23 mouse cellular contexts compared by ENCODE assay signal in genomic region chr16:8951156-8951899, GRCm38 (mm10).
A peak's percentile ranks its signal among the peaks of the same experiment; 100 is the strongest.
DNase-seq lines count a peak whose midpoint lies in the region; ATAC-seq and TF ChIP-seq lines count a peak whose summit lies in the region.
"Had no signal": no experiment of that assay in that cellular context is flagged by ENCODE, and none has a peak within 500 bp of the region (broad histone marks: within the 10 kb centered on the region; RNA-seq: fewer than 3 reads in every experiment).

No protein-coding gene starts in this region.

- no peak overlapping the region for H3K4me2 ChIP-seq in heart, embryonic 11.5 days
- H3K4me2 ChIP-seq: forebrain, embryonic 13.5 days; heart, embryonic 13.5 days; hindbrain, embryonic 12.5 days; hindbrain, embryonic 15.5 days had no signal

- 65% methylated on average over 6 of the region's 6 CpGs for WGBS in heart, embryonic 11.5 days (ENCODE audit: insufficient replicate concordance)

- H3K27me3 ChIP-seq in heart, embryonic 11.5 days (ENCODE audit: control insufficient read depth, insufficient read depth, low read length), result no peaks in the 10 kb centered on the region
- no peaks in the 10 kb centered on the region for H3K27me3 ChIP-seq in ES-Bruce4 (ENCODE audit: control insufficient read depth, insufficient read depth, low read length, poor library complexity, severe bottlenecking)
- H3K27me3 ChIP-seq: forebrain, embryonic 13.5 days; heart, embryonic 13.5 days; hindbrain, embryonic 12.5 days; hindbrain, embryonic 15.5 days had no signal

- H3K36me3 ChIP-seq in heart, embryonic 11.5 days (ENCODE audit: control insufficient read depth, insufficient read depth, low read length), result no peaks in the 10 kb centered on the region
- no peaks in the 10 kb centered on the region for H3K36me3 ChIP-seq in ES-Bruce4 (ENCODE audit: control insufficient read depth, insufficient read depth, low read length, poor library complexity, severe bottlenecking)
- H3K36me3 ChIP-seq: forebrain, embryonic 10.5 days; heart, embryonic 13.5 days; hindbrain, embryonic 12.5 days; hindbrain, embryonic 15.5 days had no signal

- TF ChIP-seq CTCF in ES-Bruce4 (IDR thresholded peaks at IDR 0.05; ENCODE audit: low read depth, low read length), result no peak

- no peak for TF ChIP-seq EP300 in ES-Bruce4 (IDR thresholded peaks at IDR 0.05; ENCODE audit: insufficient read depth, low read depth, low read length)

- H3K4me3 ChIP-seq in heart, embryonic 11.5 days (ENCODE audit: low read depth, low read length), result no peak overlapping the region
- no peak overlapping the region for H3K4me3 ChIP-seq in ES-Bruce4 (ENCODE audit: low read depth, low read length)
- H3K4me3 ChIP-seq: forebrain, embryonic 10.5 days; forebrain, embryonic 13.5 days; heart, embryonic 13.5 days; hindbrain, embryonic 12.5 days; hindbrain, embryonic 15.5 days had no signal

- peaks cover 3% of the 10 kb centered on the region; the same call in 1 of the 2 replicates for H3K9me3 ChIP-seq in heart, embryonic 11.5 days (replicated peaks; ENCODE audit: control insufficient read depth, low read length)
- H3K9me3 ChIP-seq in ES-Bruce4 (replicated peaks; ENCODE audit: control insufficient read depth, insufficient read depth, low read length, poor library complexity, severe bottlenecking), result peaks cover 20% of the 10 kb centered on the region
- H3K9me3 ChIP-seq: hindbrain, embryonic 12.5 days; hindbrain, embryonic 15.5 days had no signal

- no peaks in the 10 kb centered on the region for H3K4me1 ChIP-seq in heart, embryonic 11.5 days (ENCODE audit: control insufficient read depth, insufficient read depth, low read length)
- H3K4me1 ChIP-seq in ES-Bruce4 (ENCODE audit: control insufficient read depth, insufficient read depth, low read length), result peaks cover 2% of the 10 kb centered on the region
- H3K4me1 ChIP-seq: hindbrain, embryonic 15.5 days had no signal

- no peak overlapping the region for H3K27ac ChIP-seq in heart, embryonic 11.5 days (ENCODE audit: low read depth, low read length)
- H3K27ac ChIP-seq in ES-Bruce4 (ENCODE audit: insufficient read depth, low read length), result peak overlapping the region; percentile 44
- H3K27ac ChIP-seq: forebrain, embryonic 10.5 days; forebrain, embryonic 13.5 days; heart, embryonic 13.5 days; hindbrain, embryonic 12.5 days; hindbrain, embryonic 15.5 days had no signal

- no peak for TF ChIP-seq POLR2A in ES-Bruce4 (IDR thresholded peaks at IDR 0.05; ENCODE audit: insufficient read depth, low read length)

- H3K9ac ChIP-seq in heart, embryonic 11.5 days (ENCODE audit: low read depth, low read length), result no peak overlapping the region
- no peak overlapping the region for H3K9ac ChIP-seq in ES-Bruce4 (ENCODE audit: low read depth, poor library complexity, severe bottlenecking)
- H3K9ac ChIP-seq: forebrain, embryonic 13.5 days; heart, embryonic 13.5 days; hindbrain, embryonic 12.5 days; hindbrain, embryonic 15.5 days had no signal

- peak; percentile 16 for DNase-seq in heart, adult 11 months
- peak; percentile 71 for DNase-seq in ZHBTc4 (ENCODE audit: low read depth, low spot score)
- DNase-seq in embryo, embryonic 10.5 days (ENCODE audit: low spot score), result no peak
- DNase-seq in adrenal gland, postnatal 4 days (ENCODE audit: low spot score in 2 of 2), result no peak
- DNase-seq: adrenal gland, postnatal 10 days; adrenal gland, postnatal 36 days; cerebellum, adult 11 months; cerebellum, adult 2 months; cerebellum, postnatal 10 days; cerebellum, postnatal 36 days; gastrocnemius, postnatal 10 days; gastrocnemius, postnatal 36 days; heart, postnatal 14 days; kidney, adult 11 months; kidney, adult 8-10 months had no signal

- no peak for ATAC-seq in heart, embryonic 11.5 days (replicated peaks; ENCODE audit: insufficient number of reproducible peaks, low FRiP score, low TSS enrichment)
- ATAC-seq: forebrain, embryonic 13.5 days; forebrain, embryonic 16.5 days had no signal

Comparison
In these comparisons a context has a peak if more than half of its experiments do, and no peak if none do; other contexts are left out.
1. DNase-seq: peak in heart, adult 11 months (single experiment) and ZHBTc4 (single experiment); none in embryo, embryonic 10.5 days (single experiment) and adrenal gland, postnatal 4 days (0 of 2).